Mouse (Mus musculus) naive thymus-derived CD4-positive, alpha-beta T cell, adult 2 months (primary cell): ENCODE data around the gene Dach1.

Experiments
- DNase-seq: peaks from one replicate; pipeline ENCODE4 v3.0.0-alpha.2; 2011; ENCODE audit warnings: low read depth

Dach1 gene

GRCm38 (mm10) chr14:98169421-98170076 lies at the start of gene Dach1:
TSS of gene Dach1 (minus strand) at chr14:98169765.
- DNase-seq, result no peak

GRCm38 (mm10) chr14:98200089-98200488 lies 30.5 kb upstream of the Dach1 start:
- no peak for DNase-seq

DNA sequence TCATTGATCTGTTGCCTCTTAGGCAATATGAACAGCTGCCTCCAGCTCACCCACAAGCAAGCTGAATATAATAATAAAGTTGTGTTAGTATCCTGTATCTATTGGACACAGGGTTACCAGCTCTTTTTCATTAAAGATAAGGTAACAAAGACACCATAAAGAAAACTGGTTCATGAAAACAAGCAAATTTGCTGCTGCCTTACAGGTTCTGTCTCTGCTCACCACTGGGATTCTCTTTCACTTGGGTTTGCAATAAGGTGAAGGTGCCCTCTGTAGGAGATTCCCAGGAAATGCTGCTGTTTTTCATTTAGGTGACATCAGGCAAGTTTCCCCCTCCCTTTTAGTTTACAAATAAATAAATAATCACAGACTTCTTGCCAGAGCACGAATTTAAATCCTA lies 12.0 kb upstream of the Dach1 start:
- DNase-seq, result no peak

GRCm38 (mm10) chr14:98173831-98174230 lies 4.3 kb upstream of the Dach1 start:
- no peak for DNase-seq

DNA sequence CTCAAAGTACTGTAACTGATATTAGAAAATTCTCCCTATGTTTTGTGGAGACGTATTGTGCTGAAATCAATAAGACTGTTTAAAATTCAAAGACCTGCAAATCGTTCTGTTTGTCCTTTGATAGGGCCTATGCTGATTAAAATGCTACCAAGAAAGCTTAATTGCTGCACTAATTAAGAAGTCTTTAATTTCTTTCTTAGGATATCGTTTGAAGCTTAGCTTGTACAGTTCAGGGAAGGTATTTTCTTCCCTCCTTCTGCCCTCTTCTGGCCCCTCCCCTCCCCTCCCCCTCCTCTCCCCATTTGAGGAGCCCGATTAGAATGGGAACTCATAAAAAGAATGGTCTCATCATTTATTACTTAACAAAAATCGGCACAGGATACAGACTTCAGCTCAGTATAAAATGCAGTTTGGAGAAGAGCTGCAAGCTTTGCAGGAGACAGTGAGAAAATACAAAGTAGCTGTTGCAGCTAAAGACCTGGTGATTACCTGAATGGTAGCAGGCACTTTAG lies 2.9 kb upstream of the Dach1 start:
- no peak for DNase-seq

DNA sequence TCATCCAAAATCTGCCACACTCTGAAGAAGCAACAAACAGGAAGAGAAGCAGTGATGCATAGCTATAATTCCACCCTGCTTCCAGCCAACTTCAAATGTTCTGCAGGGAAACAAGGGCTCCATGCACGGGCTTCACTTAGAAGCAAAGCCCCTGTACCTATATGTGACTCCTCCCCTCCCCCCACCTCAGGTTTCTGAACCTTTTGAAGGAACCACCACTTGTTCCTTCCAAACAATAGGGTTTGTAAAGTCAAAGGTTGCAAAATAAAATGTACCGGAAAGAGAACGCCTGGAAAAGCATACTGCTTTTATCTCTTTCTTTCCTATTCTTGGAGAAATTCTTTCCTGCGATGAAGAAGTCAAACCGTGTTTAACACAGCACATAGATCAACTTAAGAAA lies 2.3 kb upstream of the Dach1 start:
- DNase-seq, result no peak

DNA sequence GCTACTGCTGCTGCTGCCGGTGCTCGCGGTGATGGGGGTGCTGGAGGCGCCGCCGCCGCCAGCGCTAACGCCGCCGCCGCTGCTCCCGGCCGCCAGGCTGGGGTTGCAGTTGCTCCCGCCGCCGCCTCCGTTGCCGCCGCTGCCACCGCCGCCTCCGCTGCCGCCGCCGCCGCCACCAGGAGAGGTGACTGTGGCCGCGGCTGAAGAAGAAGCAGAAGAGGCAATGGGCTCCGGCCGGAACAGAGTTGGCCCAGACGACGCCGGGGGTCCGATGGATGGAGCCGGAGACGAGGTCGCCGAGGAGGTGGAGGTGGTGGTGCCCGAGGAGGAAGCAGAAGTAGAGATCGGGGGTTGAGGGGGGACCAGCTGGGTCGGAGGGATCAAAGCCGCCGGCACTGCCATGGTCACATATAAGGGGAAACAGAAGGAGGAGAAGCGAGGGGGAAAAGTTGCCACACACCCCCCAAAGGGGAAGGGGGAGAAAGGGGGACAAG lies 610 bp downstream of the Dach1 start:
- DNase-seq, result no peak

DNA sequence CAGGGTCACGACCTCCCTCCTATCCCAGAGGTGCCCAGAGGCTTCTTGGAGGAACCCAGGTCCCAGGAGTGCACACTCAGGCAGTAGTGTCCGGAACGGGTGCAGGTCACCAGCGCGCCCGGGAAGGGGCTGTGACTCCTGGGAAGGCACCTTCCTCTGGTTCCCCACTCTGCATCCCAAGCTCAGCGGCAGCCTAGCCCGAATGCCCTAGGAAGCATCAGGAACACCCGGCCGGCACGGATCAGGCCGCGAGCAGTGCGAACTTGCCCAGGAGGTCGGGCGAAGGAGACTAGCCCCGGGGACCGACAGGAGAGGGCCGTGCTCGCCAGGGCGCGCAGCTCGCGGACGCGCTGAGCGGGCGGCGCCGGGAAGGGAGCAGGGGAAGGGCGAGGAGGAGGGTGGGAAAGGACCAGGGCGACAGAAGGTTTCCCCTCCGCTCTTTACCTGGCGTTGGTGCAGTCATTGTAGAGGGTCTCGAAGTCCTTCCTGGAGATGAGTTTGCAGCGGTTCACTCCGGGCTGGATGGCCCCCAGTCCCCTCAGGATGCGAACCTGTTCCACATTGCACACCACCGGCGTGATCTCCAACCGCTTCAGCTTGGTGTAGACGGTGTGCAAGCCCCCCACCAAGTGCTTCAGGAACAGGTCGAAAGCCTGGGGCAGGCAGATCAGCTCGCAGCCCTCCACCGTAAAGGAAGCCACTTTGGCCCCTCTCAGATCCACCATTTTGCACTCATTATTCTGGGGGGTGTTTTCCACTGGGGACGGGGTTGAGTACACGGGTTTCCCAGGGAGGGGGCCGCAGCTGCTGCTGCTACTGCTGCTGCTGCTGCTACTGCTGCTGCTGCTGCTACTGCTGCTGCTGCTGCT lies 1.3 kb downstream of the Dach1 start:
- no peak for DNase-seq

- DNase-seq, result no peak
Observed at GRCm38 (mm10) chr14:98167186-98168038, 2.2 kb downstream of the Dach1 start.

- no peak for DNase-seq
Observed at GRCm38 (mm10) chr14:98166318-98166976, 3.1 kb downstream of the Dach1 start.

- DNase-seq, result no peak
Observed at GRCm38 (mm10) chr14:98156753-98157152, 12.8 kb downstream of the Dach1 start.

GRCm38 (mm10) chr14:98155725-98156392 lies 13.7 kb downstream of the Dach1 start:
- no peak for DNase-seq

DNA sequence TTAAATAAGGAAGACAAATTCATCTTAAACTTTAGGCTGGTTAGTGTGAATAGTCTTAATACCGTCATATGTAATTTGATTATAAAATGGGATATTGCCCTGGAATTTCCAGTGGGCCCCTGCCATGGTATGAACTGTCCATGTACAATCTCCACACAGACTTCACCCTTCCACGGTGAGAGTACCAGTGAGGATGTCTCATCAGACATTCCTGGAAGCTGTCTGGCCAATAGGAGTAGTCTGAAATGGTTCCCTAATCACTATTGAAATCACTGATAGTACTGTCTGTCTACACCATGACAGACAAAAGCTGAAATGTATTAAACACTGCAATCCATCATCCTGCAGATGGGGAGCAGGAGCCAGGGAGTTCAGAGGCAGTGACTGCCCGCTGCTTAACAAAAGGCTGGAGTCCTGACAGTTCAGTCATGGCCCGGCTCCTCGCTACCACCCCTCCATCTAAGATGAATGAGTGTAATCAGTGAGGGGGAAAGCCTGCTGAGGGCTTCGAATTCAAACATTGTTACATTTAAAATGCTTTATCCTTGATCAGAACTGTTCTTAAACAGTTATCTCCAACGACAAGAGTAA lies 14.6 kb downstream of the Dach1 start:
- DNase-seq, result no peak

GRCm38 (mm10) chr14:98141758-98142157 lies 27.8 kb downstream of the Dach1 start:
- no peak for DNase-seq

GRCm38 (mm10) chr14:98138873-98139665 lies 30.5 kb downstream of the Dach1 start:
- no peak for DNase-seq

- no peak for DNase-seq
Observed at GRCm38 (mm10) chr14:98134546-98134945, 35.0 kb downstream of the Dach1 start.

DNA sequence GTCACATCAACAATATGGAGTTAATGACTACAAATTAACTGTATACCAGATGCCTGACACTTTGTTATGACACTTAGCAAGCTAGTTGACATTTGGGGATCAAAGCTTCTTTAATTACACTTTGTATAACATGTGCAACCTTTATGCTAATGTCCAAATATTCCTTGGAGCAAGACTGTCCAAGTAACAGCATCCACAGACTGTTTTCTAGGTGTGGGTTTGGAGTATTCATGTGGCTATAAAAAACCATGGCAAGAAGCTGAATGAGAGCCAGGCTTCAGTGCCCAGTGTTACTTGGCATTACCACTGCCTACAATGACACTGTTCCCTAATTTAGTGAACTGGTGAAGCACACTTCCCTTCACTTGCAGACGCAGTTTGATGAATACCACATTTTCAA lies 46.5 kb downstream of the Dach1 start:
- DNase-seq, result no peak

- no peak for DNase-seq
Observed at GRCm38 (mm10) chr14:98116627-98117026, 52.9 kb downstream of the Dach1 start.

GRCm38 (mm10) chr14:98113106-98113505 lies 56.5 kb downstream of the Dach1 start:
- no peak for DNase-seq

DNA sequence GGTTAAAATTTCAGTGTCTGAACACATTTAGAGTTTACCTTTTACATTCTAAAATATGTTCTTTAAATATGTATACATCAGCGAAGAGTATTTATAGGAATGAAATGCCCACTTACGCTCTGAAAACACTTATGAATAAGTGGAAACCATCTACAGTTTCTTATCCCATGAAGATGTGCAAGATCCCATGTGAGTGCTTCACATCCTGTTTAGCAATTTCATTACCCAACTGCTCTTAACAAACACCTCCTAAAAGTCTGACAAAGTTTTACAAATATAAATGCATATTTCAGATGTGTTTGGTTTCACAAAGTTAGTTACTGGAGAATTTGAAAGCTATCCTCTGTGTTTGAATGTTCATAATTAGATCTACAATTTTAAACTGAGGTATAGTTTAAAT lies 59.6 kb downstream of the Dach1 start:
- DNase-seq, result no peak
